Mouse (Mus musculus) thymus, postnatal 10 days (tissue): Measurements from ENCODE around the gene Mrps18b.

Experiments
- DNase-seq, 2 experiments: peaks; one replicate each; pipeline ENCODE4 v3.0.0; 2021; ENCODE audit warnings: low spot score in 2 of 2

The Mrps18b gene

GRCm38 (mm10) chr17:35874721-35875120 is 41.5 kb downstream of the Mrps18b start:
- no peak for DNase-seq

GRCm38 (mm10) chr17:35873774-35874519 is 42.2 kb downstream of the Mrps18b start:
- peak; percentile 74 to 93 for DNase-seq

DNA sequence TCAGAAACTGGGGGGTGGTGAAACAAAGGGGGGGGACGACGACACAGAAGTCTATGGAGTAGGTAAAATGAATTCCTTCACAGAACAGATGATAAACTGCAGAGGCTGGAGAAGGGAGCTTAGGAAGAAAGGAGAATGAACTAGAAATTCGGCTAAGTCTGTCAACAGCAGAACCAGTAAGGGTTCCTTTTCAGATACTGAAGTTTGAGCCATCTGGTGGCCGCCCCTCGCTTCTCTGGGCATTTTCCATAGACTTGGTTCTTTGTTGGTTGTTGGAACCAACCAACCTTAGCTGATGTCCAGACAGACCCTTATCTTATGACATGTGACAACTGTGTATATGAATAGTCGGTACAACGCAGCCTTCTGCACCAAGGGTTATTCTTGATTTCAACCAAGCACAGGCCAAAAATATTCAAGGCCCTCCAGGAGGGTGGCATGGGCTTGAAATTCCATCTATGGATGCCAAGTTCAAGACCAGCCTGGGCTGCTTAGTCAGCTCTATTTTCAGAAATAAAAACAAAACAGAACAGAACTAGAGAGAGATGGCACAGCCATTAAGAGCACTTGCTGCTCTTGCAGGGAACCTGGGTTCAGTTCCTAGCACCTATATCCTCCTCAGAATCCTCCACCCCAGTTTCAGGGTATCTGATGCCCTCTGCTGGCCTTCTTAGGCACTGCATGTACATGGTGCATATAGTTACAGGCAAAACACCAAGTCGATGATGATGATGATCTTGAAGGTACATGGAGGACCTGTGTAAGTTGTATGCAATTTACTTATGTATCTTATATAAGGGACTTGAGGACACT is 45.1 kb downstream of the Mrps18b start:
- peak; percentile 46 to 64 for DNase-seq

- DNase-seq: peak; percentile 80 to 85
Observed at GRCm38 (mm10) chr17:35870151-35870883, 45.9 kb downstream of the Mrps18b start.

- peak; percentile 50 to 54 for DNase-seq
Observed at GRCm38 (mm10) chr17:35869346-35870067, 46.7 kb downstream of the Mrps18b start.

DNA sequence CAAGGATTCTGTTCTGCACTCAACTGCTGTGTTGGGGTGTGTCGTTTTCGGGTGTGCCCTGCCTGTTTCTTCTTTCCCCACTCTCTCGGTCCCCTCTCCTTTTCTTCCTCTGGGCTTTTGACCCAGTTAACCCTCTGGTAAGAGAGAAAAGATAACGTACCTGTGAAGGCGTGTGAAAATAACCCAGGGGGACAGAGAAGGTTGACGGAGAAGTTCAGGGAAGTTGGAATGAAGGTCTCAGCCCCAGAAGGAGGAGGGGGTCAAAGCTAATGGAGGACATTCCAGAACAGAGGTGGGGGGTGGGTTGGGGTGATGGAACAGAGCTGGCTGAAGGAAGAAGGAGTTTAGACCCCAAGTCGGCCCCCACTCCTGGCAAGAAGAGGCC is 47.2 kb downstream of the Mrps18b start:
- no peak for DNase-seq

DNA sequence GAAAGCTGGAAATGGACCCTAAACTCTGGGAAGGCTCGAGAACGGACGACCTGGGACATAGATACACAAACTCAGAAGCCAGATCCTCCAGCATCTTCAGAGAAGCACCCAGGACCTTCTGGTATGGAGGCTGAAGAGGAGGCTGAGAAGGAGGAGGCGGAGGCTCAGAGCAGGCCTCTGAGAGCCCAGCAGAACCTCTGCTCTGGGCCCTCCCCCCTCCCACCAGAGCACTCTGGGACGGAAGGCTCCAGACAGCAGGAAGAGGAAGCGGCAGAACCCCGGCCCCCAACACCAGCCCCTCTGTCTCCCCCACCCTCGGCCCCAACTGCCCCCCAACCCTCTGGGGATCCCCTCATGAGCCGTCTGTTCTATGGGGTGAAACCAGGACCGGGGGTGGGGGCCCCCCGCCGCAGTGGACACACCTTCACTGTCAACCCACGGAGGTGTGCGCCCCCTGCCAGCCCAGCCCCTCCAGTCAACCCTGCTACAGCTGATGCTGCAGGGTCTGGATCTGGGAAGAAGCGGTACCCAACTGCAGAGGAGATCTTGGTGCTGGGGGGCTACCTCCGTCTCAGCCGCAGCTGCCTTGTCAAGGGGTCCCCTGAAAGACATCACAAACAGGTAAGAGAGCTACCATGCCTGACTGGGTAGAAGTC is 47.9 kb downstream of the Mrps18b start:
- peak; percentile 51 to 52 for DNase-seq

- peak; percentile 38 to 63 for DNase-seq
Observed at GRCm38 (mm10) chr17:35866911-35867890, 49.0 kb downstream of the Mrps18b start.

DNA sequence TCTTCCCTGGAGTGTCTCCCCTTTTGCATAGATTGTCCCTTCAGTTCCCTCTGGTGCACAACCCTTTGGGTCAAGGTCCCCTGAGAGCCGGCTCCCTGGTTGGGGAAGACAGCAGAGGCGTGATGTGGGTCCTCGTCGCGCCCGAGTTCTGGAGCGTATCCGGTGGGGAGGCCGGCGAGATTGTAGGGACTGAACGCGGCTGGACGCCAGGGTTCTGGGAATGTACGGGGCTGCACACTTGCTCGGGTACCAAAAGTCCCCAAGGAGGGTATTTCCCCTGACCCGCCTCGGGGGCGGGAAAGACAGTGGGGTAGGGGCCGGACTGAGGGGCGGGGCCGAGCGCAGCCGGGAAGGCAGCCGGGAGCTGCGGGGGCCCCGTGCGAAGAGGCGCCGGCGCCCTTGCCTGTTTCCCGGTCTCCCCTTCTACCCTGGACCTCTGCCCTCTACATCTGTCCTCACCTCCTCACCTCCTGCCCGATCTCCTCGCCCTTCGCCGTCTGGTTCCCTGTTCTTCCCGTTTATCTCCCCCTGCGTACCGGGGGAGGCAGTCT is 49.8 kb downstream of the Mrps18b start:
- peak; percentile 27 to 33 for DNase-seq

- peak; percentile 27 to 30 for DNase-seq
Observed at GRCm38 (mm10) chr17:35865481-35866280, 50.5 kb downstream of the Mrps18b start, which contains the start of gene Ppp1r18. TSS of gene Ppp1r18 (plus strand) at chr17:35865593.

DNA sequence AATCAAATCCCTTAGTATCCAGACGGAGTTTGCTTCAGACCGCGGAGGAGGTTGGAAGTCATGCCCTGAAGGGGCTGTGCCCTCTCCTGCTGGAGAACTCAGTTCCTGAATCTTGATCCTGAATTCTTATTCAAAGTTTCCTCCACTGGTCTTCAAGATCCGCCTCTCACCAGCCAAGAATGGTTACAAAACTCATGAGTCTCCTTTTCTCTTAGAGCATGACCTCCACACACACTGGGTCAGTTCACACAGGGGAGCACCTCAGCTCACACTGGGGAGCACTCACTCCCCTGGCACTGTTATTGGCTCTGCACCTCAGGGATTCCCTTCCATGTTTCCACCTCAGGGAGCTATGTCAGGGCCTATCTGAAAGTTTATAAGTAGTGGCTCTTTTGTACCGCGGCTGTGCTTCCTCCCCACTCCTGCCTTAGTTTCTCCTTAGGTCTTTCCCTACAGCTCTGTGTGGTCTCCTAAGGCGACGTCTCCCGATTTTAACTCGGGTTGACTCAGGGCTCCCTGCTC is 51.3 kb downstream of the Mrps18b start:
- no peak for DNase-seq

DNA sequence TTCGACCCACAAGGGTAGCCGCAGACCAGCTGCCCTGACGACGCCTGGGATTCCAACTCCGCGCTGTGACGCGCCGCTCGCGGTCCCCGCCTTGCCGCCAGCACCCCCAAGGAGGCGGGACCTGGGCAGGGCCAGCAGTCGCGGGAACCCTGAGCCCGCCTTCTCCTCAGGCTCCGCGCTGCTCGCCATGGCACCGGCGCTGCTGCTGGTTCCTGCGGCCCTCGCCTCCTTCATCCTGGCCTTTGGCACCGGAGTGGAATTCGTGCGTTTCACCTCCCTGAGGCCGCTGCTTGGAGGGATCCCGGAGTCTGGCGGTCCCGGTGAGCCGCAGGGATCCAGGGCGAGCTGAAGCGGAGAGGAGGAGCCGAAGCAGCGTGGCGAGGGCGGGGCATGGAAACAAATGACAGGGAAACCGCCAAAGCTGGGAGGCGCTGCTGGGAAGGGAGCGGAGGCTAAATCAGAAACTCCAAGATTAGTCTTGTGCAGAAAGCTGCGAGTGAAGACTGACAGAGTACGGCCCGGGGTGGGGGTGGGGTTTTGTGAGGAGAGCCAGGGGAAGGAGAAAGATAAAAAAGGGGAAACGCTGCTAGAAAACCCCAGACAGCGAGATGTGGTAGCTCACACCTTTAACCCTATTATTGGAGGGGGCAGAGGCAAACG is 54.9 kb downstream of the Mrps18b start, which contains the start of gene Nrm:
Nrm (plus strand) TSS at position 121 of the 660 bp plus-strand sequence.
- peak; percentile 71 to 75 for DNase-seq

DNA sequence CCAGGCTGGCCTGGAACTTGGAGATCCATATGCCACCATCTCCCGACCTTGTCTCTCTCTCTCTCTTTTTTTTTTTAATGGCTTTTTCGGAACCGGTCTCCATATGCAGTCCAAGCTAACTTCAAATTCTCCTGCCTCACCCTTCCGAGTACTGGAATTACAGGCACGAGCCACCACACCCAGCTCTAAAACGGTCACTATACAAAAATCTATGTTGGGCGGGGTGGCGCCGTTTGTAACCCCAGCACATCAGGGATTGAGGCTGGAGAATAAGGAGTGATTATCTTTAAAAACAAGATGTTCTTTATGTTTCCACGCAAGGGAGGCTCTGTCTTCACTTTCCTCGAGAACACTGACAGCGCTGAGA is 55.4 kb downstream of the Mrps18b start:
- no peak for DNase-seq
